Mouse (Mus musculus): Measurements from ENCODE around the gene Tnk1. TPM values are rescaled to one million over a fixed set of nuclear protein-coding genes. Genes with fewer than 3 reads are reported as not detected.

Tnk1 gene
- total RNA-seq, 2 experiments from 2014 or later = not detected

GRCm38 (mm10) chr11:69846738-69847688 lies 11.5 kb downstream of the Tnk1 start:
- intact Hi-C loops (cut with DNase I) = no loop called here
- peak; percentile 51 to 53 for DNase-seq

DNA sequence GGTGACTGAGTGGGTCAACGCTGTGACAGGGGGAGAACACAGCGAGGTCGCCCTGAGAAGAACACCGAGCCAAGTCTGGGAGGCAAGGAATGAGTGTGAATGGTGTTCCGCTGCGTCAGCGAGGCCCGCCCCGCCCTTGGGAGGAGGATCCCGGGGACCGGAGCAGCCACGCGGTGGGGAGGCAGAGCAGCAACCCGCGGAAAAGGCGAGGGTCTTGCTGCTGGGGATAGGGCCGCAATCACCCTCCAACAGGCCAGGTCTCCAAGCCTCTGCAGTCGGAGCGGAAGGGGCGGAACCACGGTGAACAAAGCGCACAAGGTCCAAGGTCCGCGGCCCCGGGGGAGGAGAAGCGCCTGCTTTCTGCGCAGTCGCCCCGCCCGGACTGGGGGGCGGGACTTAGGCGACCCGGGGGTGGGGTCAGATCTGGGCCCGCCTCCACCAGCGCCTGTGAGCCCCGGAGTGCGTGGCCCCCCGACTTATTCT lies 12.3 kb downstream of the Tnk1 start, which contains the start of gene Plscr3:
TSS of gene Plscr3 (plus strand) at position 179 of the 483 bp plus-strand sequence.
- DNase-seq = peak; percentile 94
- intact Hi-C loops (cut with DNase I) = no loop called here

GRCm38 (mm10) chr11:69838714-69839104 lies 19.8 kb downstream of the Tnk1 start:
- no peak for DNase-seq
- intact Hi-C loops (cut with DNase I) = no loop called here

- peak; percentile 96 to 97 for DNase-seq
- intact Hi-C loops (cut with DNase I) = loop anchor here (2.0 kb wide), 1 partner anchor 35 kb away; no protein-coding TSS in a partner anchor
These were observed 20.4 kb downstream of the Tnk1 start, which contains the start of gene Tmem256 for GRCm38 (mm10) chr11:69837952-69838713. Gene Tmem256, plus strand, starts transcription at chr11:69838514.

DNA sequence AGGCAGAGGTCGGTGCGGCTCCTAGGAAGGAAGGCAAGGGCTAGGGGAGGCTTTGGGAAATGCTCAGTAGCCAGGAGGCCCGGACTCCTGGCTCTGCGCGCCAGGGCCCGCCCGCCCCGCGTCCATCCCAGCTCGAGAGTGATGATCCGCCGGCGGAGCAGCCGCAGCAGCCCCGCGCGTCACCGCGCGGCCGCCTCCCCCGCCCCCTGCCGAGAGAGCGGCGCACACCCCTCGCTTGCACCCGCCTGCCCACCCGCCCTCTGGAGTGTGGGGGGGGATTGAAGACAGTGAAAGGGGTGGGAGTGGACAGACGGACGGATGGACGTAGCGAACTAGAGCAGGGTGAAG lies 21.0 kb downstream of the Tnk1 start, which contains the start of gene Nlgn2:
TSS of gene Nlgn2 (minus strand) at position 181 of the 348 bp plus-strand sequence.
- no peak for DNase-seq
- intact Hi-C loops (cut with DNase I) = loop anchor here (2.0 kb wide), 1 partner anchor 35 kb away; no protein-coding TSS in a partner anchor

DNA sequence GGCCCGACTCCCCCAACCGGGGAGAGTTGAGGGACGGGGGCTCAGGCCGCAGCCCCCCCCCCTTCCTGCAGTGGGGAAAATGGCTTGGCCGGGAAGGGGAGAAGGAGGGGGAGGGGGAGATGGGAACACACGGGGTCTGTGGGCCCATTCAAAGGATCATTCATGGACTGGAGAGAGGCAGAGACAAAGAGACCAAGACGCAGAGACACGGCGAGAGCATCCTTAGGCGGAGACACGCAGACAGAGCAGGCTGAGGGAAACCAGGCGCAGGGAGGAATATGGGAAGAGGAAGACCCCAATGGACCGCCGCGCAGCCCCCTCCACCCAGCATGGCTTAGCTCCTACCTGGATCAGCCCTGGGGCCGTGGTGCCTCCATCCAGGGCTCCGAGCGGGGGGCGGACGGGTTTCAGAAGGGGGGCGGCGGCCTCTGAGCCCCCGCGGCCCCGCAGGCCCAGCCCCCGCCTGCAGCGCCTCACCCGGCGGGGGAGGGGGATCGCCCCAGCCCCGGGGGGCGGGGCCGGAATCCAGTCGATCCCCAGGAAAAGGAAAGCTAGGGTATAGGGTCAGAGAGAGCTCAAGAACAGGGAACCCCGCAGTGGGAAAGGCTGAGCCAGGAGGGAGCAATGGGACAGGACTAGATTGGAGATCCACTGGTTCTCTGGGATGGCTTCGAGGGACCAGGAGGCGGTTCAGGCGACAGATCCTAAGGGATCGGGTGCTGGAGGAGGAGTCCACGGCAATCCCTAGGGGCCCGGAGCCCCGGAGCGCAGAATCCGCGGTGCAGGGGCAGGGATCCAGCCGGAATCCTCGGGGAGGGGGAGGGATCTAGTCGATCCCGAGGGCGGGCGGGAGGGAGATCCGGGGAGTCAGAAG lies 21.6 kb downstream of the Tnk1 start:
- peak; percentile 47 for DNase-seq
- intact Hi-C loops (cut with DNase I) = loop anchor here (2.0 kb wide), 1 partner anchor 34 kb away; no protein-coding TSS in a partner anchor

DNA sequence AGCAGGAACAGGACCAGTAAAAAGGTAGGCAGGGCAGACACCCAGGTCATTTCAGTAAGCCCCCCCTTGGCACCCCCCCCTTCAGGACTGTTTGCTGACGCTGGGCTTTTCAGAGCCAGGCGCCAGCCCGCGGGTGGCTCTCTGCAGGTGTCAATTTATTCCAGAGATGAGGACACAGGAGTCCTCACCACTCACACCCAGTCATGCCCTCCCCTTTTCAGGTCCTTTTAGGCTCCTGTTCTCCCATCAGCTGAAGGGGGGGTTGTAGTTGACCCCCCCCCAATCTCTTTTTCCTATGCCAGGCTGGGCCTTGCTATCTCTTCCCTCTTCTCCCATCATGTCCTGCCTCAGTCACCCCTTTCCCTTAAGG lies 22.6 kb downstream of the Tnk1 start:
- intact Hi-C loops (cut with DNase I) = loop anchor here (2.0 kb wide), 1 partner anchor 33 kb away; no protein-coding TSS in a partner anchor
- DNase-seq = no peak

DNA sequence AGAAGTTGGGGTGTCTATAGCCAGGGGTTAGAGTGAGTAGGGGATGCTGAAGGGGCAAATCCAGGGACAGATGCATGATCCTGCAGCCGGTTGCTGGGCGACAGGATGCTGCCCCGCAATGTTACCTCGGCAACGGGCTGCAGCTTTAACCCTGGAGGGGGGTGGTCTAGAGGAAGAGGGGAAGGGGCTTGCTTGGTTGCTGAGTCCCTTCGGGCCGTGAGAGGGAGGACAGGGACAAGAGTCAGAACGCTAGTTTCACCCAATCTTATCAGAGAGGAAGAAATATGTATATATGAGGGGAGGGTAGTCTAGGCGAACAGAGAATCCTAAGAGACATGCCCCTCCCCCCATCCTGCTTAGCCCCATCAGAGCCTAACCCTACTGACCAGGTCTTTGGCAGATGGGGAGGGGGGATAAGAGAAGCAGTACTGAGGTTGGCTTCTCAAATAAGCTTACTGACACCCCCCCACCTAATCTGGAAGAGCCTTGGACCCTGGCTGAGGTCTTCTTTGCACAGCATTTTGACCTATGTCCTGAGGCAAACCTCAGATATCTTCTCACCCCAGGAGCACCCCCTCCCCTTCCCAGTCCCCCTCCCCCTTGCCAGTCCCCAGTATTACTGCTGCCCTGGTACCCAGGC lies 23.1 kb downstream of the Tnk1 start:
- intact Hi-C loops (cut with DNase I) = no loop called here
- DNase-seq = no peak

- intact Hi-C loops (cut with DNase I) = no loop called here
- peak in 1 of 2 experiments; percentile 35 for DNase-seq
These were observed 24.5 kb downstream of the Tnk1 start for GRCm38 (mm10) chr11:69834001-69834549.

DNA sequence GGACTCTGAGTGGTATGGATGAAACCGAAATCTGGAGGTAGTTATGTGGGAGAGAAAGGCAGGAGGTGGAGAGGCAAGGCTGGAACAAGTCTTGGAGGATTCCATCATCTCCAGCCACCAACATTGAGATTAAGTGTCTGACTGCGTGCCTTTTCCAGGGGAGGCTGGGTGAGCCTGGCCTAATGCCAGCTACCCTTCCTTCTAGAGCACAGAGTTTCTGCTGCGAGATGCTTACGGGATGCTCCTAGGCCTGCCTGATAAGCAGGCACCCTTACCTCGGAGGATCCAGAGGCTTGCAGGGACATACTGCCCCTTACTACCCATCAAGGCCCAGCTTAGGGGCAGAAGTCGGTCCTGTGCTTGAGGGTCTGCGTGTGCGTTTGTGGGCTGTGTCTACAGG lies 25.0 kb downstream of the Tnk1 start:
- DNase-seq = no peak
- intact Hi-C loops (cut with DNase I) = no loop called here

- no peak for DNase-seq
- intact Hi-C loops (cut with DNase I) = no loop called here
These were observed 29.7 kb downstream of the Tnk1 start for GRCm38 (mm10) chr11:69828832-69829231.

GRCm38 (mm10) chr11:69823456-69823855 lies 35.1 kb downstream of the Tnk1 start:
- intact Hi-C loops (cut with DNase I) = no loop called here
- DNase-seq = no peak

- intact Hi-C loops (cut with DNase I) = no loop called here
- DNase-seq = no peak
These were observed 36.5 kb downstream of the Tnk1 start, which contains the start of gene Spem1 for GRCm38 (mm10) chr11:69822080-69822479. Gene Spem1, minus strand, starts transcription at chr11:69822180.

DNA sequence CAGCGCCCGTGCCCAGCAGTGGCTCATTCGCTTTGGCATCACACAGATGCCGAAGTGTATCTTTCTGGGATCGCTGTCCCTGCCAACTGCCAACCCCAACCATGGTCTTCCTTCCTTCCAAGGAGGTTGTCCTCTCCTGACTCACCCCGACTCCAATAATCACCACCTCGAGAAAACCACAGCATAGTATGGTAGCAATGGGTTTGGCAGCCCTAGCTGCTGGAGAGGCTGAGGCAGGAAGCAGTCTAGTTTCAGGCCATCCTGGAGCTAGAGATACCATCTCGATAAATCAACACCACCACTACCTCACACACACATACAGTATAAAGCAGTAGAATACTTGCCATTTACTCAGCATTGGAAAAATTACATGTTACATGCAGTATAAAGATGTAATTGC lies 39.7 kb downstream of the Tnk1 start:
- DNase-seq = no peak
- intact Hi-C loops (cut with DNase I) = no loop called here

- intact Hi-C loops (cut with DNase I) = no loop called here
- DNase-seq = no peak
These were observed 40.2 kb downstream of the Tnk1 start, which contains the start of gene Spem2 for GRCm38 (mm10) chr11:69818365-69818764. Gene Spem2, minus strand, starts transcription at chr11:69818465.

- intact Hi-C loops (cut with DNase I) = no loop called here
- no peak for DNase-seq
These were observed 42.0 kb downstream of the Tnk1 start for GRCm38 (mm10) chr11:69816520-69816919.

- DNase-seq = no peak
- intact Hi-C loops (cut with DNase I) = no loop called here
These were observed 43.4 kb downstream of the Tnk1 start, which contains the start of gene Gm39566 for GRCm38 (mm10) chr11:69815155-69815554. Gene Gm39566, minus strand, starts transcription at chr11:69815298.

- intact Hi-C loops (cut with DNase I) = no loop called here
- DNase-seq = no peak
These were observed 48.2 kb downstream of the Tnk1 start for GRCm38 (mm10) chr11:69810280-69810679.

- DNase-seq = no peak
- intact Hi-C loops (cut with DNase I) = no loop called here
These were observed 50.9 kb downstream of the Tnk1 start for GRCm38 (mm10) chr11:69807641-69808040.

Data from heart, postnatal 10 days (tissue).